Mouse (Mus musculus) kidney, adult 2 months (tissue): ENCODE data around the gene Klf12.

Experiments
- CTCF ChIP-seq: fragments of 200-500 bp; conservative IDR thresholded peaks from 2 replicates; pipeline ENCODE4 v1.5.1; 2011; ENCODE audit warnings: low read depth, mild to moderate bottlenecking, control low read depth, low read length, moderate library complexity, mixed read lengths; ENCODE audit not compliant: insufficient read depth, insufficient read length
- POLR2A ChIP-seq: fragments of 200-500 bp; IDR thresholded peaks from one replicate; pipeline ENCODE4 v1.6.1; 2011; ENCODE audit warnings: low read depth, low read length, control low read depth

- TF ChIP-seq CTCF = no peak
- no peak for TF ChIP-seq POLR2A
Observed at GRCm38 (mm10) chr14:99910876-99911275, 373.6 kb downstream of the Klf12 start.
